Mouse (Mus musculus) limb, embryonic 12.5 days (tissue): ENCODE results near the gene Ern1. TPM values are rescaled to one million over a fixed set of nuclear protein-coding genes. Genes with fewer than 3 reads are reported as not detected.

ENCODE experiments used
- ATAC-seq: fragments of 200-750 bp; cut with Nextera tagmentation; 2 replicates; pipeline ENCODE4 v1.8.0; 2017; ENCODE audit warnings: low read depth, moderate TSS enrichment; ENCODE audit not compliant: insufficient number of reproducible peaks, insufficient read depth, low FRiP score, low TSS enrichment
- H3K27ac ChIP-seq: fragments of 300-500 bp; sonication (generic); 2 replicates; pipeline ENCODE4 v1.5.1; 2016; ENCODE audit warnings: mild to moderate bottlenecking, moderate library complexity
- H3K27me3 ChIP-seq: fragments of 300-500 bp; sonication (generic); 2 replicates; pipeline ENCODE4 v1.6.1; 2016; ENCODE audit warnings: mild to moderate bottlenecking, moderate library complexity
- H3K36me3 ChIP-seq: fragments of 300-500 bp; sonication (generic); 2 replicates; pipeline ENCODE4 v1.6.1; 2016; ENCODE audit warnings: mild to moderate bottlenecking, moderate library complexity
- H3K4me1 ChIP-seq: fragments of 300-500 bp; sonication (generic); replicated peaks from 2 replicates; pipeline ENCODE4 v1.6.1; 2016
- H3K4me2 ChIP-seq: fragments of 300-500 bp; sonication (generic); 2 replicates; pipeline ENCODE4 v1.6.1; 2016; ENCODE audit warnings: mild to moderate bottlenecking, moderate library complexity
- H3K4me3 ChIP-seq: fragments of 300-500 bp; sonication (generic); replicated peaks from 2 replicates; pipeline ENCODE4 v1.5.1; 2016; ENCODE audit warnings: mild to moderate bottlenecking
- H3K9ac ChIP-seq: fragments of 300-500 bp; sonication (generic); replicated peaks from 2 replicates; pipeline ENCODE4 v1.6.1; 2016; ENCODE audit warnings: mild to moderate bottlenecking, moderate library complexity
- H3K9me3 ChIP-seq: fragments of 300-500 bp; sonication (generic); 2 replicates; pipeline ENCODE4 v1.6.1; 2016; ENCODE audit warnings: mild to moderate bottlenecking, moderate library complexity
- WGBS: fragments of 180-500 bp; shearing (Covaris S2); methylation state at CpG from one replicate; pipeline ENCODE4 v1.1.7; 2016; 5-methylcytosine and 5-hydroxymethylcytosine counted together
- polyA plus RNA-seq: library from polyadenylated mRNA; unstranded; fragments of >200 nt; fragmentation: Nextera tagmentation; extraction: Ambion mirVana; gene quantifications from 2 replicates; pipeline ENCODE4 v1.2.1, GENCODE M21; 2016

Ern1 gene
- polyA plus RNA-seq, 1 experiment from 2014 or later = 7.9 TPM

GRCm38 (mm10) chr11:106387020-106387419 lies 100.6 kb downstream of the Ern1 start:
- no peaks in the 10 kb centered on the region for H3K36me3 ChIP-seq
- H3K4me3 ChIP-seq = no peak overlapping the region
- no peak overlapping the region for H3K4me2 ChIP-seq
- H3K9ac ChIP-seq = no peak overlapping the region
- no peak for ATAC-seq
- no peaks in the 10 kb centered on the region for H3K27me3 ChIP-seq
- H3K27ac ChIP-seq = no peak overlapping the region
- no peaks in the 10 kb centered on the region for H3K9me3 ChIP-seq
- WGBS = 81% methylated on average over 6 of the region's 6 CpGs
- H3K4me1 ChIP-seq = peaks cover 9% of the 10 kb centered on the region; the same call in 1 of the 2 replicates

GRCm38 (mm10) chr11:106386409-106386808 lies 101.2 kb downstream of the Ern1 start:
- Histone ChIP-seq H3K27me3 (no peaks in the 10 kb centered on the region), H3K4me1 (peaks cover 9% of the 10 kb centered on the region; the same call in 1 of the 2 replicates), H3K36me3 (no peaks in the 10 kb centered on the region), H3K4me3 (no peak overlapping the region), H3K9me3 (no peaks in the 10 kb centered on the region), H3K9ac (no peak overlapping the region), H3K4me2 (no peak overlapping the region), H3K27ac (no peak overlapping the region)
- ATAC-seq = no peak
- 85% methylated on average over 3 of the region's 3 CpGs for WGBS

GRCm38 (mm10) chr11:106383051-106383790 lies 104.4 kb downstream of the Ern1 start:
- no peak overlapping the region for H3K4me3 ChIP-seq
- H3K9ac ChIP-seq = no peak overlapping the region
- H3K27me3 ChIP-seq = no peaks in the 10 kb centered on the region
- H3K4me1 ChIP-seq = no peaks in the 10 kb centered on the region
- 78% methylated on average over 6 of the region's 6 CpGs for WGBS
- H3K4me2 ChIP-seq = no peak overlapping the region
- no peaks in the 10 kb centered on the region for H3K36me3 ChIP-seq
- H3K9me3 ChIP-seq = no peaks in the 10 kb centered on the region
- no peak overlapping the region for H3K27ac ChIP-seq
- no peak for ATAC-seq

- no peak overlapping the region for H3K27ac ChIP-seq
Observed at GRCm38 (mm10) chr11:106382424-106382823, 105.2 kb downstream of the Ern1 start.

GRCm38 (mm10) chr11:106381883-106382282 lies 105.8 kb downstream of the Ern1 start:
- Histone ChIP-seq H3K36me3 (no peaks in the 10 kb centered on the region), H3K4me3 (peak overlapping the region; percentile 11; the same call in 1 of the 2 replicates), H3K4me1 (no peaks in the 10 kb centered on the region), H3K9me3 (no peaks in the 10 kb centered on the region), H3K9ac (no peak overlapping the region), H3K27me3 (0 out of 2 replicates have a peak, but pooled peaks cover 3% of the 10 kb centered on the region), H3K4me2 (no peak overlapping the region), H3K27ac (0 out of 2 replicates have a peak overlapping the region, but pooled peaks have one; percentile 1)
- WGBS = 88% methylated on average over 7 of the region's 7 CpGs
- ATAC-seq = no peak

More at GRCm38 (mm10) chr11:106382424-106382823, 105.2 kb downstream of the Ern1 start:
- Histone ChIP-seq H3K36me3 (no peaks in the 10 kb centered on the region), H3K4me1 (no peaks in the 10 kb centered on the region), H3K9ac (no peak overlapping the region), H3K27me3 (0 out of 2 replicates have a peak, but pooled peaks cover 3% of the 10 kb centered on the region), H3K4me3 (0 out of 2 replicates have a peak overlapping the region, but pooled peaks have one; percentile 11), H3K9me3 (no peaks in the 10 kb centered on the region), H3K4me2 (no peak overlapping the region)
- WGBS = 69% methylated on average over 5 of the region's 5 CpGs
- no peak for ATAC-seq

GRCm38 (mm10) chr11:106381011-106381410 lies 106.6 kb downstream of the Ern1 start:
- Histone ChIP-seq H3K27me3 (0 out of 2 replicates have a peak, but pooled peaks cover 3% of the 10 kb centered on the region), H3K9me3 (no peaks in the 10 kb centered on the region), H3K9ac (no peak overlapping the region), H3K27ac (no peak overlapping the region), H3K36me3 (no peaks in the 10 kb centered on the region), H3K4me2 (no peak overlapping the region), H3K4me3 (no peak overlapping the region), H3K4me1 (no peaks in the 10 kb centered on the region)
- ATAC-seq = no peak
- WGBS = 79% methylated on average over 11 of the region's 11 CpGs

GRCm38 (mm10) chr11:106374979-106375378 lies 112.7 kb downstream of the Ern1 start:
- Histone ChIP-seq H3K4me3 (no peak overlapping the region), H3K4me1 (peaks cover 14% of the 10 kb centered on the region; the same call in 1 of the 2 replicates), H3K36me3 (no peaks in the 10 kb centered on the region), H3K9me3 (no peaks in the 10 kb centered on the region), H3K9ac (no peak overlapping the region), H3K27me3 (0 out of 2 replicates have a peak, but pooled peaks cover 3% of the 10 kb centered on the region), H3K4me2 (no peak overlapping the region), H3K27ac (no peak overlapping the region)
- ATAC-seq = no peak
- 81% methylated on average over 5 of the region's 5 CpGs for WGBS

- H3K4me3 ChIP-seq = no peak overlapping the region
- no peak overlapping the region for H3K4me2 ChIP-seq
- no peaks in the 10 kb centered on the region for H3K36me3 ChIP-seq
- H3K27ac ChIP-seq = peak overlapping the region; percentile 41; the same call in 1 of the 2 replicates
- peaks cover 14% of the 10 kb centered on the region; the same call in 1 of the 2 replicates for H3K4me1 ChIP-seq
- ATAC-seq = no peak
- 53% methylated on average over 9 of the region's 9 CpGs for WGBS
- 0 out of 2 replicates have a peak, but pooled peaks cover 3% of the 10 kb centered on the region for H3K27me3 ChIP-seq
- no peak overlapping the region for H3K9ac ChIP-seq
- H3K9me3 ChIP-seq = no peaks in the 10 kb centered on the region
Observed at GRCm38 (mm10) chr11:106374559-106374958, 113.1 kb downstream of the Ern1 start.

- no peak overlapping the region for H3K9ac ChIP-seq
- H3K4me1 ChIP-seq = peaks cover 14% of the 10 kb centered on the region; the same call in 1 of the 2 replicates
- H3K27me3 ChIP-seq = 0 out of 2 replicates have a peak, but pooled peaks cover 3% of the 10 kb centered on the region
- H3K27ac ChIP-seq = no peak overlapping the region; the same call in 1 of the 2 replicates
- ATAC-seq = no peak
- 42% methylated on average over 11 of the region's 11 CpGs for WGBS
- no peaks in the 10 kb centered on the region for H3K9me3 ChIP-seq
- no peaks in the 10 kb centered on the region for H3K36me3 ChIP-seq
- H3K4me2 ChIP-seq = no peak overlapping the region
- no peak overlapping the region for H3K4me3 ChIP-seq
Observed at GRCm38 (mm10) chr11:106373998-106374397, 113.7 kb downstream of the Ern1 start.

- no peak overlapping the region for H3K9ac ChIP-seq
- no peak overlapping the region for H3K4me3 ChIP-seq
- H3K4me2 ChIP-seq = no peak overlapping the region
- H3K9me3 ChIP-seq = peaks cover 4% of the 10 kb centered on the region; the same call in 1 of the 2 replicates
- H3K4me1 ChIP-seq = peaks cover 13% of the 10 kb centered on the region
- H3K36me3 ChIP-seq = no peaks in the 10 kb centered on the region
- ATAC-seq = 0 out of 2 replicates have a peak, but pooled peaks have one; percentile 20
- peaks cover 12% of the 10 kb centered on the region for H3K27me3 ChIP-seq
- WGBS = 9% methylated on average over 3 of the region's 3 CpGs
- H3K27ac ChIP-seq = no peak overlapping the region
Observed at GRCm38 (mm10) chr11:106366316-106366715, 121.3 kb downstream of the Ern1 start.

- Histone ChIP-seq H3K4me1 (peaks cover 13% of the 10 kb centered on the region), H3K9me3 (peaks cover 4% of the 10 kb centered on the region; the same call in 1 of the 2 replicates), H3K36me3 (no peaks in the 10 kb centered on the region), H3K4me2 (no peak within 1 kb of the TSS), H3K27ac (no peak within 1 kb of the TSS), H3K27me3 (peaks cover 12% of the 10 kb centered on the region), H3K9ac (no peak within 1 kb of the TSS; the same call in 1 of the 2 replicates), H3K4me3 (no peak within 1 kb of the TSS)
- ATAC-seq = no peak; the same call in 1 of the 2 replicates
- 40% methylated on average over 10 of the region's 10 CpGs for WGBS
Observed at GRCm38 (mm10) chr11:106365366-106365765, 122.3 kb downstream of the Ern1 start, which contains the start of gene Prr29. Gene Prr29 (plus strand): TSS chr11:106365472.
